Mouse (Mus musculus) bone marrow, adult 2 months (tissue): ENCODE measurements around the gene Pnck. TPM values are rescaled to one million over a fixed set of nuclear protein-coding genes. Genes with fewer than 3 reads are reported as not detected.

Source experiments
- H3K27ac ChIP-seq: fragments of 200-500 bp; 2 replicates; pipeline ENCODE4 v1.5.1; 2012; ENCODE audit warnings: low read depth, mild to moderate bottlenecking, control low read depth, inconsistent platforms, low read length; ENCODE audit not compliant: control insufficient read depth, poor library complexity, insufficient read depth
- H3K4me1 ChIP-seq: fragments of 200-500 bp; 2 replicates; pipeline ENCODE4 v1.6.1; 2011; ENCODE audit warnings: low read length; ENCODE audit not compliant: control insufficient read depth, insufficient read depth
- H3K4me3 ChIP-seq: fragments of 200-500 bp; replicated peaks from 2 replicates; pipeline ENCODE3; 2011; ENCODE audit warnings: mild to moderate bottlenecking, low read depth, low read length, control low read depth; ENCODE audit not compliant: control insufficient read depth
- CTCF ChIP-seq: fragments of 200-500 bp; IDR thresholded peaks from 2 replicates; pipeline ENCODE4 v1.5.1; 2011; ENCODE audit warnings: low read length, control low read depth; ENCODE audit not compliant: control insufficient read depth, insufficient read depth
- POLR2A ChIP-seq: fragments of 200-500 bp; IDR thresholded peaks from 2 replicates; pipeline ENCODE4 v1.6.1; 2011; ENCODE audit warnings: low read depth, mild to moderate bottlenecking, control low read depth, low read length, borderline replicate concordance; ENCODE audit not compliant: control insufficient read depth
- WGBS: fragments of 180-500 bp; shearing (Covaris S2); methylation state at CpG from one replicate; pipeline ENCODE4 v1.1.7; 2018; 5-methylcytosine and 5-hydroxymethylcytosine counted together
- polyA plus RNA-seq: library from polyadenylated mRNA; stranded (reverse); fragments of >200 nt; gene quantifications from 2 replicates; pipeline ENCODE4 v1.2.4, GENCODE M21; 2011; ENCODE audit warnings: low replicate concordance; ENCODE audit not compliant: missing spikeins, insufficient read depth, insufficient read length

Gene Pnck
- polyA plus RNA-seq, 1 experiment: 1.7 TPM

DNA sequence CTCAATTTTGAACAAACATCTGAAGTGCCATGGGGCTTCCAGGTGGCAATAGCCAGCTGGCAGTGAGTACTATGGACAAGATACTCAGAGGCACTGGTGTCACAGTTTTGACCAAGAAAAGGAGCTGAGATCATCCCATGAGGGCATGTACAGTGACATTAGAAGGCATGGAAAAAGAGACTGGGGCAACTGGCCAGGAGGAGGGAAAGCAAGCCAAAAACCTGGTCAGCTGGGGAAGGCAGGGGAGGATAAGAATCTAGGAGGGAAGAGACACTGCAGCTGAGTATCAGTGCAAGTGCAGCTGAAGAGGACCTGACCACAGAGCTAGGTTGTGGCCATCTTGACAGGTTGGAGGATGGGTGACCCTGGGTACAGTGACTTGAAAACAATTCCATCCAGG lies 32.9 kb downstream of the Pnck start:
- no peak overlapping the region for H3K4me3 ChIP-seq
- TF ChIP-seq POLR2A (no peak), CTCF (no peak)
- no peak overlapping the region for H3K27ac ChIP-seq
- no peaks in the 10 kb centered on the region for H3K4me1 ChIP-seq

DNA sequence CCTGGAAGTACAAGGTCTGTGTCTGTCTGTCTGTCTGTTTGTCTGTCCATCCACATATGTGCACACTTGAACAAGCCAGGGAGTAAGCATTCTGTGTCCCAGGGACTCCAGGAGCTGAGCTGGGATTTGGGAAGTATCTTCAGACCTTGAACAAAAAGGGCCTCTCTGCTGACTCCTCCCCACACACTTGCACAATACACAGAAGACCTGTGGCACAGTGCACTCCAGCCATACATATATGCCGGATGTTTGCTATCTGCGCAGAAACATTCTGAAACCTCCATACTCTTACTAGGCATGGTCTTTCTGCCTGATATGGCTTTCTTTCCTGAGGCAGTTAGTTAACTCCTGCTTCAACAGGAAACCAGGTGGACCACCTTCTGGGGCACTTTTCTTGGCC lies 40.0 kb downstream of the Pnck start:
- 63% methylated on average over 2 of the region's 2 CpGs for WGBS
- TF ChIP-seq POLR2A (no peak), CTCF (no peak)

DNA sequence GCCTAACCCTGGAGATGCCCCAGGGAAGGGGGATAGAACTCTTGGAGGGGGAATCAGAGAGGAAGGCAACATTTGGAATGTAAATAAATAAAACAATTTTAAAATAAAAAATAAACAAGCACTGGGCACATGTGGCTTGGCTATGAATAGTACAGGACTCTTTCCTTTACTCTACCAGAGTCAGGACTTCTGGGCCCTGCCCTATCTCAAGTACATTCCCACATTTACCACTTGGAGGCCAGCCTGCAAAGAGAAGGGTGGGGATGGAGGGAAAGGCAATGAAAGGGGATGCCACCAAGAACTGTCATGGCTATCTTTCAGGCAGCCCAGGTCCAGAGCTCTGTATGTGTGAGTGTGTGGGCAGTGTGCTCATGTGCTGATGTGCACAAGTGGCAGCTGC lies 40.5 kb downstream of the Pnck start:
- no peak overlapping the region for H3K27ac ChIP-seq
- TF ChIP-seq CTCF (no peak), POLR2A (no peak)
- no peaks in the 10 kb centered on the region for H3K4me1 ChIP-seq
- no peak overlapping the region for H3K4me3 ChIP-seq

More for the DNA sequence above, 40.0 kb downstream of the Pnck start:
- Histone ChIP-seq H3K27ac (no peak overlapping the region), H3K4me3 (no peak overlapping the region), H3K4me1 (no peaks in the 10 kb centered on the region)

DNA sequence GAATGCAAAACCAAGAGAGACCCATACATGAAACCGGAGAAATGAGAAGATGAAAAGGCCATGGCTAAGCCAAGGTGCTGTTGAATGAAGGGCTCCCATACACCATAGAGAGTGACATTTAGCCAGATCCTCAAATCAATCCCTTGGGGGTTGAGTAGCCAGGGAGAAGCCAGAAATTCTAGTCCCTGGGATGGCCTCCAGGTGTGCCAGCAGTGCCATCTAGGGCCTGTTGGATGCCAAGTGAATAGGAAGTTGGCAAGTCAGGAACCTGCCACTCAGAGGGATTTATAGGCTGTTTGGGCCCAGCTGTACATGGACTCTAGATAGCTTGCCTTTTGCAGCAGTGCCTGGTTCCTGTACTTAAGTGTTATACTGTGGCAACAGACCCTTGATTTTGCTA lies 44.0 kb downstream of the Pnck start:
- Histone ChIP-seq H3K4me1 (no peaks in the 10 kb centered on the region), H3K27ac (no peak overlapping the region), H3K4me3 (no peak overlapping the region)
- 82% methylated on average over 1 of the region's 1 CpGs for WGBS
- TF ChIP-seq POLR2A (no peak), CTCF (no peak)

DNA sequence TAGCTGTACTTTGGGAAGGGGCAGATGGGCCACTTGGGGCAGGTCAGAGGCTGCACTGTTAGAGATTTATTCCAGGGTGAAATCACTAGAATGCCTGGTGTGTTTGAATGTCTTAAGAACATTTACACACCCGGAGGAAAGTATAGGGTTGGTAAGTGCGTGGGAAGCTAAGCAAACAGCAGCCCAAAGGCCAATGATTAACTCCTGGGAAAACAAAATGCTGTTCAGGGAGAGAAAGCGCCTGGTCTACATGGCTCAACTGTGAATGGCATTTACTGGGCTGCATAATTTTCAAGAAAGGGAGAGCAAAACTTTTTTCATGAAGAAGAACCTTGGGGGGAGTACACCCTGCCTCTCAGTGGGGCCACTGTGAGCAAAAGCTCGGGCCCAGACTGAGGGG lies 46.3 kb downstream of the Pnck start:
- WGBS: 71% methylated on average over 4 of the region's 4 CpGs
- Histone ChIP-seq H3K4me1 (no peaks in the 10 kb centered on the region), H3K27ac (no peak overlapping the region), H3K4me3 (no peak overlapping the region)
- no peak for TF ChIP-seq CTCF
- TF ChIP-seq POLR2A: no peak

Other genes starting within 250 kb of the Pnck start
- gene Zfp92, start 249.0 kb downstream of the Pnck start, polyA plus RNA-seq: not detected in 2 replicates
- not detected in 2 replicates for gene Trex2, start 224.8 kb downstream of the Pnck start, polyA plus RNA-seq
- gene Haus7, start 201.1 kb downstream of the Pnck start, polyA plus RNA-seq: 31.7 and 52.9 TPM in 2 replicates
- 53.3 and 140 TPM in 2 replicates for gene Bgn, start 176.5 kb downstream of the Pnck start, polyA plus RNA-seq
- gene Atp2b3, start 157.0 kb downstream of the Pnck start, polyA plus RNA-seq: not detected in 2 replicates
- gene Dusp9, start 20.7 kb downstream of the Pnck start, polyA plus RNA-seq: 8.1 TPM in 1 of 2 replicates, not detected in the other
- gene Slc6a8, start 13.0 kb upstream of the Pnck start, polyA plus RNA-seq: 3.5 and 7.7 TPM in 2 replicates
- gene Bcap31, start 56.1 kb upstream of the Pnck start, polyA plus RNA-seq: 52.5 and 94.6 TPM in 2 replicates
- 12.6 and 17.6 TPM in 2 replicates for gene Abcd1, start 56.5 kb upstream of the Pnck start, polyA plus RNA-seq
- 0.32 TPM in 1 of 2 replicates, not detected in the other for gene Plxnb3, start 97.0 kb upstream of the Pnck start, polyA plus RNA-seq
- 26.5 and 49.6 TPM in 2 replicates for gene Srpk3, start 114.3 kb upstream of the Pnck start, polyA plus RNA-seq
- gene Idh3g, start 126.8 kb upstream of the Pnck start, polyA plus RNA-seq: 56.6 and 111 TPM in 2 replicates
- gene Ssr4, start 126.9 kb upstream of the Pnck start, polyA plus RNA-seq: 47.8 and 107 TPM in 2 replicates
- gene Pdzd4, start 164.9 kb upstream of the Pnck start, polyA plus RNA-seq: 2.2 and 4.7 TPM in 2 replicates
- not detected in 2 replicates for gene Avpr2, start 232.0 kb upstream of the Pnck start, polyA plus RNA-seq
- 3.6 and 12.7 TPM in 2 replicates for gene L1cam, start 236.0 kb upstream of the Pnck start, polyA plus RNA-seq